Mouse (Mus musculus): ENCODE measurements around the gene Mnd1. TPM values are rescaled to one million over a fixed set of nuclear protein-coding genes. Genes with fewer than 3 reads are reported as not detected.

The Mnd1 gene
- total and polyA plus RNA-seq, 3 experiments, result 0.18 to 3.0 (median 2.0) TPM

DNA sequence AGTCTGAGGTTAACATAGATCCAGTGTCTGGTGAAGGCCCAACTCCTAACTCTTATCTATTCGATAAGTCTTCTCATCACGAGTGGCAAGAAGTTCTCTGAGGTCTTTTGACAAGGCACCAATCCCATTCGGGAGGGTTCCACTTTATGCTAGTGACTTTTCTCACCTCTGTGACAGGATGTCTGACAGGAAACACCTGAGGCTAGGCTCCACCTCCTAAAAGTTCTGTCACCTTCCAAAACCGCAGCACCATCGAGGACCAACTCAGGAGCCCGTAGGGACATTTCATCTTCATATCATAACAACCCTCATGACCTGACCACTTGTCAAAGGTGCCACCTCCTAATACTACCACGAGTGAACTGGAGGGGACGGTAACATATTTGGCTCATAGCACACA, 109.4 kb downstream of the Mnd1 start:
- H3K9ac ChIP-seq (ENCODE audit: low read depth, low read length), result no peak overlapping the region
- no peak overlapping the region for H3K4me3 ChIP-seq
- no peaks in the 10 kb centered on the region; the same call in 1 of the 2 replicates for H3K4me1 ChIP-seq (ENCODE audit: control insufficient read depth, insufficient read depth, low read length)
- intact Hi-C loops (cut with DNase I), result loop anchor here (10.0 kb wide), 1 partner anchor 991 kb away; the partner anchor contains the start of gene Plrg1
- DNase-seq, result no peak
- no peaks in the 10 kb centered on the region for H3K36me3 ChIP-seq (ENCODE audit: control insufficient read depth, insufficient read depth, low read length)
- no peaks in the 10 kb centered on the region for H3K27me3 ChIP-seq (ENCODE audit: control insufficient read depth, insufficient read depth, low read length)
- no peaks in the 10 kb centered on the region for H3K79me2 ChIP-seq (replicated peaks; ENCODE audit: control insufficient read depth, insufficient read depth, low read length)
- TF ChIP-seq CTCF (IDR thresholded peaks at IDR 0.05) (no peak), POLR2A (IDR thresholded peaks at IDR 0.05; ENCODE audit: insufficient read depth, low read depth, low read length) (no peak), EP300 (IDR thresholded peaks at IDR 0.05; ENCODE audit: insufficient read depth, low read depth, low read length) (no peak)
- 85% methylated on average over 8 of the region's 8 CpGs for WGBS
- H3K27ac ChIP-seq, result no peak overlapping the region

DNA sequence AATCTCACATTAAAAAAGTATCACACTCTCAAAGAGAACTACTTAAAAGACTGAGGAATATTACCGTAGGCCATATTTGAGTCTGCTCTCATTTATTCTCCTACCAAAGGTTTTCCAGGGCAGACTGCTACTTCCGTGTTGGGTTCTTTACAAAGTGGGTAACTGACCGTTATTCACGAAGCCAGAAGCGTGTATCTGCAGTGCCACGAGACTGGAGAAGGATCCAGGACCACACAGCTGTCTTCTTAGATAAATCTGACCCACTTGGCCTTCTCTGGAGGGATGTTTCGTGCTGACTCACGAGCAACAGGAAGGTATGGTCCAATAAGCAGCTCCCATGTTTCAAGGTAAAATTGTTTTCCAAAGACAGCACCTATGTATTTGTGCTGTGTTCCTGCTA, 113.8 kb downstream of the Mnd1 start:
- H3K27me3 ChIP-seq (ENCODE audit: control insufficient read depth, insufficient read depth, low read length), result no peaks in the 10 kb centered on the region
- DNase-seq, result no peak
- no peak overlapping the region for H3K27ac ChIP-seq
- H3K9ac ChIP-seq (ENCODE audit: low read depth, low read length), result no peak overlapping the region
- no peaks in the 10 kb centered on the region; the same call in 1 of the 2 replicates for H3K79me2 ChIP-seq (replicated peaks; ENCODE audit: control insufficient read depth, insufficient read depth, low read length)
- 95% methylated on average over 8 of the region's 8 CpGs for WGBS
- intact Hi-C loops (cut with DNase I), result loop anchor here (2.0 to 10.0 kb wide), 3 partner anchors 81 to 987 kb away; partner anchors contain the start of gene Plrg1
- H3K4me3 ChIP-seq, result no peak overlapping the region
- no peaks in the 10 kb centered on the region for H3K4me1 ChIP-seq (ENCODE audit: control insufficient read depth, insufficient read depth, low read length)
- no peaks in the 10 kb centered on the region; the same call in 1 of the 2 replicates for H3K36me3 ChIP-seq (ENCODE audit: control insufficient read depth, insufficient read depth, low read length)
- TF ChIP-seq CTCF (IDR thresholded peaks at IDR 0.05), result no peak
- no peak for TF ChIP-seq EP300 (IDR thresholded peaks at IDR 0.05; ENCODE audit: insufficient read depth, low read depth, low read length)
- no peak for TF ChIP-seq POLR2A (IDR thresholded peaks at IDR 0.05; ENCODE audit: insufficient read depth, low read depth, low read length)

DNA sequence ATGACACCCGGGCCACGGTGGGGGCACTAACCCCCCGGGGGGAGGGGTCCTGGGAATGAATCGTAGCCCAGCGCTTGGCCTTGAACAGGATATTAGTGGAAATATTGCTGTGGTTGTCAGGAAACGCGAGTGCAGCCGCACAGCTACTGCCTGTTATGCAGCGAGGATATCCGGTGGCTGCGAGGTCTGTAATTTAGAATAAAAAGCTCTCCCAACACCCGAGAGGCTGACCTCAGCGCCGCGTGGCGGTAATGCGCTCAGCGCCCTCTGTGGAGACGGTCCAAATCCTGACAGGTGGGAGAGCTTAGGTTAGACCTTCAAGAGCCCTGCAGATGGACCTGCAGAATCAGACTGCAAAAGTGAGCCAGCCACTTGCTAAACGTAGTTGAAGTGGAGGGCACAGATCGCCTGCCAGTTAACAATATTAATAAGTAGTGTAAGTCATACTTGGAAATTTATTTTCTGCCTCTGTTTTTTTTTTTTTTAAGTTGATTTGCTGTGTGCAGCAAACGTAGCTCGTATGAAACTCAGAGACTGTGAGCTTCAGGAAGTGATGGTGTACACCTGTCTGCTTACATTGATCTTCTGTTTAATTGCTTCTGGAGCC, 115.0 kb downstream of the Mnd1 start:
- TF ChIP-seq CTCF (IDR thresholded peaks at IDR 0.05) (peak; percentile 52), POLR2A (IDR thresholded peaks at IDR 0.05; ENCODE audit: insufficient read depth, low read depth, low read length) (no peak), EP300 (IDR thresholded peaks at IDR 0.05; ENCODE audit: insufficient read depth, low read depth, low read length) (0 out of 2 replicates have a peak, but pooled peaks have one; percentile 39)
- peak overlapping the region; percentile 92 for H3K27ac ChIP-seq
- H3K27me3 ChIP-seq (ENCODE audit: control insufficient read depth, insufficient read depth, low read length), result no peaks in the 10 kb centered on the region
- peak overlapping the region; percentile 78 for H3K4me3 ChIP-seq
- DNase-seq, result peak in 1 of 2 experiments; percentile 76
- H3K79me2 ChIP-seq (replicated peaks; ENCODE audit: control insufficient read depth, insufficient read depth, low read length), result no peaks in the 10 kb centered on the region; the same call in 1 of the 2 replicates
- no peaks in the 10 kb centered on the region for H3K4me1 ChIP-seq (ENCODE audit: control insufficient read depth, insufficient read depth, low read length)
- intact Hi-C loops (cut with DNase I), result loop anchor here (2.0 to 10.0 kb wide), 3 partner anchors 82 to 986 kb away; partner anchors contain the start of gene Plrg1
- peak overlapping the region; percentile 75 for H3K9ac ChIP-seq (ENCODE audit: low read depth, low read length)
- 3% methylated on average over 23 of the region's 23 CpGs for WGBS
- no peaks in the 10 kb centered on the region; the same call in 1 of the 2 replicates for H3K36me3 ChIP-seq (ENCODE audit: control insufficient read depth, insufficient read depth, low read length)

DNA sequence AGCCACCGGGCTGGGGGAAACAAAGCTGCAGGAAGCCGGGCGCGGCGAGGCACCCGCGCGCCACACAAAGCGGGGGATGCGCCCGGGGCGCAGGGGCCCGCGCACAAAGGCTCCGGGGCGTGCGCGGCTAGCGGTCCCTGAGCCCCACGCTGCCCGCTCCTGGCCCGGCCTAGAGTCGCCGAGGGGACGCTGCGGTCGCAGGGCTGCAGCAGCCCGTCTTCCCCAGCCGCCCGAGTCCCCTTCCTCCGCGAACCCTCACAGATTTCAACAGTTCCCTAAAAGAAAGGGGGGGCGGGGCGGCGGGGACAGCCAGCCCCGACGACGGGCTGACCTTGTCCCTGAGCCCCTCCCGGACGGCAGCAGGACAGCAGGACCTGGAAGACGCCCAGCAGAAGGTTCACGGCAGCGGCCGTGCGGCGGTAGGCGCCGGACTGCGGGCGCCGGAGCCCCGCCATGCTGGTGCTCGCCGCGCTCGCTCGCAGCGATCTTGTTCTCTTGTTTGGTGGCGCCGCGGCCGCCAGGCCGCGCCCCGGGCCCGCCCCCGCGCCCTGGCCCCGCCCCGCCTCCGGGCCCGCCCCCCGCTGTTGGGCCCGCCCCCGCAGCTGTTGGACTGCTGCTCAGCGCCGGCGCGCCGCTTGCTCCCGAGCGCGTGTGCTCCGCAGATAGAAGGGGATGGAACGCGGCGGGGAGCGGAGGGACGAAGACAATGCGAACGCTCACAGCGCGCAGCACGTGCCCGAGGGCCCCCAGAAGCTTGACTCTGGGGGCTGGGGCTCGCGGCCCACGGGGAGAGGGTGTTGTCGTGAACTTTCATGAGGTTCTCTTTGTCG, 115.7 kb downstream of the Mnd1 start, which contains the start of gene Tmem131l:
Gene Tmem131l (minus strand): TSS at position 530 of the 830 bp plus-strand sequence.
- H3K27me3 ChIP-seq (ENCODE audit: control insufficient read depth, insufficient read depth, low read length), result no peaks in the 10 kb centered on the region
- no peaks in the 10 kb centered on the region for H3K4me1 ChIP-seq (ENCODE audit: control insufficient read depth, insufficient read depth, low read length)
- H3K4me3 ChIP-seq, result peak within 1 kb of the TSS; percentile 78
- peak within 1 kb of the TSS; percentile 96 for H3K9ac ChIP-seq (ENCODE audit: low read depth, low read length)
- intact Hi-C loops (cut with DNase I), result loop anchor here (2.0 to 10.0 kb wide), 5 partner anchors 38 to 985 kb away; partner anchors contain the start of genes Mnd1 and Plrg1
- no peaks in the 10 kb centered on the region; the same call in 1 of the 2 replicates for H3K79me2 ChIP-seq (replicated peaks; ENCODE audit: control insufficient read depth, insufficient read depth, low read length)
- H3K36me3 ChIP-seq (ENCODE audit: control insufficient read depth, insufficient read depth, low read length), result no peaks in the 10 kb centered on the region; the same call in 1 of the 2 replicates
- H3K27ac ChIP-seq, result peak within 1 kb of the TSS; percentile 92
- WGBS, result under 1% methylated on average over 97 of the region's 100 CpGs
- no peak for TF ChIP-seq EP300 (IDR thresholded peaks at IDR 0.05; ENCODE audit: insufficient read depth, low read depth, low read length)
- peak; percentile 69 for TF ChIP-seq POLR2A (IDR thresholded peaks at IDR 0.05; ENCODE audit: insufficient read depth, low read depth, low read length)
- TF ChIP-seq CTCF (IDR thresholded peaks at IDR 0.05), result 0 out of 2 replicates have a peak, but pooled peaks have one; percentile 9
- peak; percentile 84 to 86 for DNase-seq

DNA sequence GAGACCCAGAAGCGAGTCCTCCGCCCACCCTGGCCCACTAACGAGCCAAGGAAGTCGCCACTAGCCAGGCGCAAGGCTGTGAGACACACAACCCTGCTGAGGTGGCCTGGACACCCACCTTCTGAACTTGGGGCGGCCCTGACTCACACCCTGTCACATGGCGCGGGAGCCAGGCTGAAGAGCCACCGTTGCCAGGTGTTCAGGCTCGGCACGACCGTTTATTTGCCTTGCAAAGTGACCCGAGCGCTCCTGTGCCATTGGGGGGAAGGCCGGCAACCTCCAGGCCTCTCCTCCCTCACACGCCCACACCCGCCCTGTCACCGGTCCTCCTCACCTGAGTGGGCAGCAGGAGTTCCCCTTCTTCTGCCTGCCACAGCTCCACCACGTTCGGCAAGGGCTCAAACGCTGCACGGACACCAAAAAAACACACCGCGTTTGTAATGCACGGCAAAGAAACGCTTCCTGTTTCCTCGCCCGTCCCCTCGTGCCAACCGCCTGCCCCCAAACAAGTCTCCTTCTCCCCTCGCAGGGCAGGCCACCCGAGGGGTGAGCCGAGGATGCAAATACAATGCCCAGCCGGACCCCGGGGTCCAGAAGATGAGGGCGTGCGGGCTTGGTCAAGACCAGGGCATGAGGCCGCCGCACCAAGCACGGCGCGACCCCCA, 116.5 kb downstream of the Mnd1 start:
- WGBS, result 2% methylated on average over 42 of the region's 42 CpGs
- TF ChIP-seq CTCF (IDR thresholded peaks at IDR 0.05) (no peak), EP300 (IDR thresholded peaks at IDR 0.05; ENCODE audit: insufficient read depth, low read depth, low read length) (no peak), POLR2A (IDR thresholded peaks at IDR 0.05; ENCODE audit: insufficient read depth, low read depth, low read length) (no peak)

More for the DNA sequence above, 116.5 kb downstream of the Mnd1 start:
- Histone ChIP-seq H3K4me1 (ENCODE audit: control insufficient read depth, insufficient read depth, low read length) (no peaks in the 10 kb centered on the region), H3K36me3 (ENCODE audit: control insufficient read depth, insufficient read depth, low read length) (no peaks in the 10 kb centered on the region; the same call in 1 of the 2 replicates), H3K27ac (peak overlapping the region; percentile 89), H3K79me2 (replicated peaks; ENCODE audit: control insufficient read depth, insufficient read depth, low read length) (no peaks in the 10 kb centered on the region; the same call in 1 of the 2 replicates), H3K27me3 (ENCODE audit: control insufficient read depth, insufficient read depth, low read length) (no peaks in the 10 kb centered on the region), H3K4me3 (peak overlapping the region; percentile 70), H3K9ac (ENCODE audit: low read depth, low read length) (peak overlapping the region; percentile 96)
- intact Hi-C loops (cut with DNase I), result loop anchor here (5.0 kb wide), 2 partner anchors 37 to 118 kb away; partner anchors contain the start of gene Mnd1
- peak; percentile 68 to 77 for DNase-seq

All from heart, adult 2 months (tissue).